Mouse (Mus musculus): ENCODE data around the gene Hoxb8. TPM values are rescaled to one million over a fixed set of nuclear protein-coding genes. Genes with fewer than 3 reads are reported as not detected.

The Hoxb8 gene
- total and polyA plus RNA-seq, 2 experiments, result 0.04 TPM; not detected in 1

DNA sequence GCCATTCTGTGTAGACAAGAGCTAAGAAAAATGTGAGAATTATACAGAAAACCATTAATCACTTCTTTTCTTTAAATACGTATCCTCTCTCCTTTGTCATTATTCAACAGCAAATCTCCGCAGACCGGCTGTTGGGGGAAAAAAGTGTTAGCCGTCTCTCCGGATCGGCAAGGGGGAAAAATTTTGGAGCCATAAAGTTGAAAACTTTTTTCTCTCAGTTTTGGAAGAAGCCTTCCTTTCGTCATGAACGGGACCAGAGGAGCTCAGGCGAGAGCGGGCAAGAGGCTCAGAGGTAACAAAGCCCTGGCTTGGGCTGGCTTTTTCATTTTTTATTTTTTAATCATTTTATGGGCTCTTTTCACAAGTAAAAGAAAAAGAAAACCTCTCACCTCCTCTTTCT, 41.4 kb downstream of the Hoxb8 start, which contains the start of gene Hoxb3:
Hoxb3 (plus strand) TSS at position 173 of the 400 bp plus-strand sequence.
- Histone ChIP-seq H3K36me3 (ENCODE audit: control insufficient read depth, insufficient read depth, low read length) (no peaks in the 10 kb centered on the region; the same call in 1 of the 2 replicates), H3K79me2 (ENCODE audit: control insufficient read depth, insufficient read depth, low read length) (peaks cover 3% of the 10 kb centered on the region; the same call in 1 of the 2 replicates), H3K27me3 (ENCODE audit: control insufficient read depth, insufficient read depth, low read length) (peaks cover 11% of the 10 kb centered on the region), H3K9ac (ENCODE audit: low read depth, low read length) (no peak within 1 kb of the TSS), H3K27ac (replicated peaks; ENCODE audit: insufficient read depth, low read depth, low read length) (no peak within 1 kb of the TSS), H3K4me1 (ENCODE audit: control insufficient read depth, insufficient read depth, low read length) (no peaks in the 10 kb centered on the region), H3K4me3 (ENCODE audit: insufficient read depth, low read depth, low read length) (no peak within 1 kb of the TSS)
- DNase-seq (ENCODE audit: extremely low read depth, low read depth, low spot score), result no peak
- TF ChIP-seq POLR2A (IDR thresholded peaks at IDR 0.05; ENCODE audit: extremely low read depth, insufficient read depth, low read length) (no peak), CTCF (IDR thresholded peaks at IDR 0.05; ENCODE audit: low read depth, low read length) (no peak)
- WGBS, result 26% methylated on average over 10 of the region's 10 CpGs

DNA sequence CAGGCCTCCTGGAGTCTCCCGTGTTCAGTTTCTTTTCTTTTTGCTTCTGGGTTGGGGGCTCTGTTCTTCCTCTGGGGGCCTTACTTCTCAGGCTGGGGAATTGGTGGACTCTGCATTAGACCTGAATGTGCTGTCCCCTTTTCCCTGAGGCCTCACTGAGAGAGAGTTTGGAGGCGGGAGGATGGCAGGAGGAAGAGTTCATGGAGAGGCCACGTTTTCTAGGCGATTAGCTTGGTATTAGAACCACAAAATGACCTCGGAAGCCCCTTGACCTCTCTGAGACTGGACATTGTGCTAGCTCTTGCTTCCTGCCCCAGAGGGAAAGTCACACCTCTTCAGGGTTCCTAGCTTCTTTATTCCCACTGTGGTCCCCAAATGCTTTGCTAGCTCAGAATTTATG, 42.4 kb downstream of the Hoxb8 start:
- Histone ChIP-seq H3K36me3 (ENCODE audit: control insufficient read depth, insufficient read depth, low read length) (no peaks in the 10 kb centered on the region; the same call in 1 of the 2 replicates), H3K4me3 (ENCODE audit: insufficient read depth, low read depth, low read length) (no peak overlapping the region), H3K4me1 (ENCODE audit: control insufficient read depth, insufficient read depth, low read length) (no peaks in the 10 kb centered on the region), H3K27me3 (ENCODE audit: control insufficient read depth, insufficient read depth, low read length) (peaks cover 6% of the 10 kb centered on the region; the same call in 1 of the 2 replicates), H3K79me2 (ENCODE audit: control insufficient read depth, insufficient read depth, low read length) (peaks cover 3% of the 10 kb centered on the region; the same call in 1 of the 2 replicates), H3K9ac (ENCODE audit: low read depth, low read length) (no peak overlapping the region), H3K27ac (replicated peaks; ENCODE audit: insufficient read depth, low read depth, low read length) (no peak overlapping the region)
- TF ChIP-seq CTCF (IDR thresholded peaks at IDR 0.05; ENCODE audit: low read depth, low read length), result no peak
- no peak for TF ChIP-seq POLR2A (IDR thresholded peaks at IDR 0.05; ENCODE audit: extremely low read depth, insufficient read depth, low read length)
- WGBS, result 12% methylated on average over 5 of the region's 5 CpGs
- DNase-seq (ENCODE audit: extremely low read depth, low read depth, low spot score), result no peak

- WGBS, result 16% methylated on average over 8 of the region's 8 CpGs
- no peaks in the 10 kb centered on the region; the same call in 1 of the 2 replicates for H3K36me3 ChIP-seq (ENCODE audit: control insufficient read depth, insufficient read depth, low read length)
- no peaks in the 10 kb centered on the region for H3K4me1 ChIP-seq (ENCODE audit: control insufficient read depth, insufficient read depth, low read length)
- no peak overlapping the region for H3K9ac ChIP-seq (ENCODE audit: low read depth, low read length)
- TF ChIP-seq POLR2A (IDR thresholded peaks at IDR 0.05; ENCODE audit: extremely low read depth, insufficient read depth, low read length) (no peak), CTCF (IDR thresholded peaks at IDR 0.05; ENCODE audit: low read depth, low read length) (no peak)
- no peak overlapping the region for H3K27ac ChIP-seq (replicated peaks; ENCODE audit: insufficient read depth, low read depth, low read length)
- no peak overlapping the region for H3K4me3 ChIP-seq (ENCODE audit: insufficient read depth, low read depth, low read length)
- DNase-seq (ENCODE audit: extremely low read depth, low read depth, low spot score), result no peak
- H3K79me2 ChIP-seq (ENCODE audit: control insufficient read depth, insufficient read depth, low read length), result peaks cover under 1% of the 10 kb centered on the region; the same call in 1 of the 2 replicates
- 0 out of 2 replicates have a peak, but pooled peaks cover 4% of the 10 kb centered on the region for H3K27me3 ChIP-seq (ENCODE audit: control insufficient read depth, insufficient read depth, low read length)
These were observed 43.3 kb downstream of the Hoxb8 start for GRCm38 (mm10) chr11:96324965-96325364.

GRCm38 (mm10) chr11:96325747-96326212, 44.1 kb downstream of the Hoxb8 start:
- H3K79me2 ChIP-seq (ENCODE audit: control insufficient read depth, insufficient read depth, low read length), result no peaks in the 10 kb centered on the region
- H3K4me3 ChIP-seq (ENCODE audit: insufficient read depth, low read depth, low read length), result no peak overlapping the region
- H3K36me3 ChIP-seq (ENCODE audit: control insufficient read depth, insufficient read depth, low read length), result no peaks in the 10 kb centered on the region; the same call in 1 of the 2 replicates
- H3K9ac ChIP-seq (ENCODE audit: low read depth, low read length), result no peak overlapping the region
- H3K27me3 ChIP-seq (ENCODE audit: control insufficient read depth, insufficient read depth, low read length), result 0 out of 2 replicates have a peak, but pooled peaks cover 3% of the 10 kb centered on the region
- TF ChIP-seq CTCF (IDR thresholded peaks at IDR 0.05; ENCODE audit: low read depth, low read length), result no peak
- H3K4me1 ChIP-seq (ENCODE audit: control insufficient read depth, insufficient read depth, low read length), result no peaks in the 10 kb centered on the region
- WGBS, result 38% methylated on average over 22 of the region's 22 CpGs
- no peak overlapping the region for H3K27ac ChIP-seq (replicated peaks; ENCODE audit: insufficient read depth, low read depth, low read length)
- DNase-seq (ENCODE audit: extremely low read depth, low read depth, low spot score), result no peak

GRCm38 (mm10) chr11:96326705-96327104, 45.0 kb downstream of the Hoxb8 start:
- no peak overlapping the region for H3K27ac ChIP-seq (replicated peaks; ENCODE audit: insufficient read depth, low read depth, low read length)
- H3K4me3 ChIP-seq (ENCODE audit: insufficient read depth, low read depth, low read length), result no peak overlapping the region
- H3K27me3 ChIP-seq (ENCODE audit: control insufficient read depth, insufficient read depth, low read length), result 0 out of 2 replicates have a peak, but pooled peaks cover 3% of the 10 kb centered on the region
- DNase-seq (ENCODE audit: extremely low read depth, low read depth, low spot score), result no peak
- 32% methylated on average over 12 of the region's 12 CpGs for WGBS
- no peaks in the 10 kb centered on the region for H3K79me2 ChIP-seq (ENCODE audit: control insufficient read depth, insufficient read depth, low read length)
- H3K9ac ChIP-seq (ENCODE audit: low read depth, low read length), result no peak overlapping the region
- TF ChIP-seq POLR2A (IDR thresholded peaks at IDR 0.05; ENCODE audit: extremely low read depth, insufficient read depth, low read length) (no peak), CTCF (IDR thresholded peaks at IDR 0.05; ENCODE audit: low read depth, low read length) (no peak)
- H3K36me3 ChIP-seq (ENCODE audit: control insufficient read depth, insufficient read depth, low read length), result no peaks in the 10 kb centered on the region; the same call in 1 of the 2 replicates
- H3K4me1 ChIP-seq (ENCODE audit: control insufficient read depth, insufficient read depth, low read length), result no peaks in the 10 kb centered on the region

DNA sequence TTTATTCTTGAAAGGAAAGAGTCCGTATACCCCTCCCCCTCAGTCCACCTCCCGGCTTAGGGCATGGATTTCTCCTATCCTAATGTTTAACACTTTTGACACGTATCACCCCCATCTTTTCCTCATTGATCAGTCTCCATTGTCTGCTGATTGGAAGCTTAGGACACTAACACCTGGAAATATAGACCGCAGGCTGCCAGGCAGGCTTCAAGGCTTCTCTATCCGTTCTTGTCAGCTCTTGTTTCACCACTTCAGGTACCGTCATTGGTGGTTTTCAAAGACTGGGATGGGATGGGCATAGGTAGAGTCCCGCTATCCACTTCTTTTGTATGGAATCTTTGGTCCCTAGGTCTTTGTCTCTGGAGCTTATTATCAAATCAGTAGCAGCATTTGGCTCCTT, 45.4 kb downstream of the Hoxb8 start:
- no peak for DNase-seq (ENCODE audit: extremely low read depth, low read depth, low spot score)
- H3K4me1 ChIP-seq (ENCODE audit: control insufficient read depth, insufficient read depth, low read length), result no peaks in the 10 kb centered on the region
- peaks cover 5% of the 10 kb centered on the region; the same call in 1 of the 2 replicates for H3K27me3 ChIP-seq (ENCODE audit: control insufficient read depth, insufficient read depth, low read length)
- no peak overlapping the region for H3K4me3 ChIP-seq (ENCODE audit: insufficient read depth, low read depth, low read length)
- 26% methylated on average over 7 of the region's 7 CpGs for WGBS
- no peaks in the 10 kb centered on the region for H3K79me2 ChIP-seq (ENCODE audit: control insufficient read depth, insufficient read depth, low read length)
- TF ChIP-seq POLR2A (IDR thresholded peaks at IDR 0.05; ENCODE audit: extremely low read depth, insufficient read depth, low read length), result no peak
- TF ChIP-seq CTCF (IDR thresholded peaks at IDR 0.05; ENCODE audit: low read depth, low read length), result no peak
- H3K27ac ChIP-seq (replicated peaks; ENCODE audit: insufficient read depth, low read depth, low read length), result no peak overlapping the region
- H3K9ac ChIP-seq (ENCODE audit: low read depth, low read length), result no peak overlapping the region
- H3K36me3 ChIP-seq (ENCODE audit: control insufficient read depth, insufficient read depth, low read length), result no peaks in the 10 kb centered on the region

All from liver, adult 2 months (tissue).